Mouse (Mus musculus) forebrain, embryonic 11.5 days (tissue): Measurements from ENCODE around the gene Bcl11b. TPM values are rescaled to one million over a fixed set of nuclear protein-coding genes. Genes with fewer than 3 reads are reported as not detected.

ENCODE experiments used
- ATAC-seq: fragments of 200-750 bp; cut with Nextera tagmentation; replicated peaks from 2 replicates; pipeline ENCODE4 v1.8.0; 2017; ENCODE audit warnings: moderate TSS enrichment; ENCODE audit not compliant: low FRiP score
- DNase-seq: peaks from one replicate; pipeline ENCODE4 v3.0.0-alpha.2; 2017; ENCODE audit warnings: low spot score
- H3K27ac ChIP-seq: fragments of 300-500 bp; sonication (generic); 2 replicates; pipeline ENCODE4 v1.5.1; 2014; ENCODE audit warnings: low read depth, low read length
- H3K27me3 ChIP-seq: fragments of 300-500 bp; sonication (generic); 2 replicates; pipeline ENCODE4 v1.6.1; 2014; ENCODE audit warnings: mild to moderate bottlenecking, low read length, mixed read lengths; ENCODE audit not compliant: control insufficient read depth, insufficient read depth
- H3K36me3 ChIP-seq: fragments of 300-500 bp; sonication (generic); 2 replicates; pipeline ENCODE4 v1.6.1; 2014; ENCODE audit warnings: mild to moderate bottlenecking, low read length, moderate library complexity, mixed read lengths; ENCODE audit not compliant: control insufficient read depth, insufficient read depth
- H3K4me1 ChIP-seq: fragments of 300-500 bp; sonication (generic); replicated peaks from 2 replicates; pipeline ENCODE4 v1.6.1; 2014; ENCODE audit warnings: low read length, mixed read lengths; ENCODE audit not compliant: control insufficient read depth, insufficient read depth
- H3K4me2 ChIP-seq: fragments of 300-500 bp; sonication (generic); 2 replicates; pipeline ENCODE4 v1.6.1; 2014; ENCODE audit warnings: low read depth, mild to moderate bottlenecking, low read length, moderate library complexity, mixed read lengths; ENCODE audit not compliant: severe bottlenecking
- H3K4me3 ChIP-seq: fragments of 300-500 bp; sonication (generic); 2 replicates; pipeline ENCODE4 v1.5.1; 2014; ENCODE audit warnings: low read depth, low read length
- H3K9ac ChIP-seq: fragments of 300-500 bp; sonication (generic); 2 replicates; pipeline ENCODE4 v1.6.1; 2014; ENCODE audit warnings: low read length
- H3K9me3 ChIP-seq: fragments of 300-500 bp; sonication (generic); 2 replicates; pipeline ENCODE4 v1.6.1; 2016; ENCODE audit warnings: low read length, mixed read lengths; ENCODE audit not compliant: control insufficient read depth
- WGBS: fragments of 180-500 bp; shearing (Covaris S2); extraction: QIAGEN DNeasy Blood & Tissue Kit; methylation state at CpG from one replicate; pipeline ENCODE4 v1.1.7; 2014; 5-methylcytosine and 5-hydroxymethylcytosine counted together
- polyA plus RNA-seq: library from polyadenylated mRNA; unstranded; fragments of >200 nt; fragmentation: Nextera tagmentation; extraction: Ambion mirVana; gene quantifications from 2 replicates; pipeline ENCODE4 v1.2.1, GENCODE M21; 2014

Bcl11b gene
- polyA plus RNA-seq, 1 experiment from 2014 or later: 19.4 TPM

GRCm38 (mm10) chr12:108001652-108002340 is 1.6 kb downstream of the Bcl11b start:
- H3K4me3 ChIP-seq: peak overlapping the region; percentile 96
- 1% methylated on average over 37 of the region's 37 CpGs for WGBS
- H3K36me3 ChIP-seq: no peaks in the 10 kb centered on the region
- ATAC-seq: no peak
- H3K9me3 ChIP-seq: no peaks in the 10 kb centered on the region
- H3K9ac ChIP-seq: peak overlapping the region; percentile 98
- H3K4me1 ChIP-seq: peaks cover 26% of the 10 kb centered on the region
- peak overlapping the region; percentile 74 for H3K4me2 ChIP-seq
- H3K27me3 ChIP-seq: peaks cover 2% of the 10 kb centered on the region; the same call in 1 of the 2 replicates
- H3K27ac ChIP-seq: peak overlapping the region; percentile 48; the same call in 1 of the 2 replicates
- peak; percentile 76 for DNase-seq

- ATAC-seq: no peak
- no peaks in the 10 kb centered on the region for H3K9me3 ChIP-seq
- peaks cover 2% of the 10 kb centered on the region; the same call in 1 of the 2 replicates for H3K27me3 ChIP-seq
- WGBS: 24% methylated on average over 2 of the region's 2 CpGs
- H3K4me1 ChIP-seq: peaks cover 25% of the 10 kb centered on the region
- peak overlapping the region; percentile 74 for H3K4me2 ChIP-seq
- H3K4me3 ChIP-seq: peak overlapping the region; percentile 96
- no peaks in the 10 kb centered on the region for H3K36me3 ChIP-seq
- H3K27ac ChIP-seq: peak overlapping the region; percentile 1; the same call in 1 of the 2 replicates
- H3K9ac ChIP-seq: peak overlapping the region; percentile 98
- DNase-seq: no peak
These were observed 2.7 kb downstream of the Bcl11b start for GRCm38 (mm10) chr12:108000715-108001080.

- Histone ChIP-seq H3K4me1 (peaks cover 21% of the 10 kb centered on the region), H3K9me3 (no peaks in the 10 kb centered on the region), H3K36me3 (no peaks in the 10 kb centered on the region), H3K9ac (peak overlapping the region; percentile 98), H3K4me2 (peak overlapping the region; percentile 74), H3K27ac (peak overlapping the region; percentile 1; the same call in 1 of the 2 replicates), H3K4me3 (peak overlapping the region; percentile 96), H3K27me3 (no peaks in the 10 kb centered on the region; the same call in 1 of the 2 replicates)
- DNase-seq: no peak
- no peak for ATAC-seq
- 69% methylated on average over 15 of the region's 15 CpGs for WGBS
These were observed 3.4 kb downstream of the Bcl11b start for GRCm38 (mm10) chr12:107999751-108000714.

GRCm38 (mm10) chr12:107998746-107999145 is 4.7 kb downstream of the Bcl11b start:
- H3K4me1 ChIP-seq: peaks cover 27% of the 10 kb centered on the region

GRCm38 (mm10) chr12:107997901-107998300 is 5.5 kb downstream of the Bcl11b start:
- WGBS: 68% methylated on average over 11 of the region's 11 CpGs
- Histone ChIP-seq H3K27me3 (no peaks in the 10 kb centered on the region), H3K4me2 (peak overlapping the region; percentile 31), H3K4me3 (peak overlapping the region; percentile 11; the same call in 1 of the 2 replicates), H3K9me3 (no peaks in the 10 kb centered on the region), H3K36me3 (no peaks in the 10 kb centered on the region), H3K27ac (no peak overlapping the region), H3K9ac (peak overlapping the region; percentile 9; the same call in 1 of the 2 replicates), H3K4me1 (peaks cover 28% of the 10 kb centered on the region)
- DNase-seq (no peak), ATAC-seq (no peak)

More at GRCm38 (mm10) chr12:107998746-107999145, 4.7 kb downstream of the Bcl11b start:
- peak; percentile 94 for DNase-seq
- Histone ChIP-seq H3K9ac (0 out of 2 replicates have a peak overlapping the region, but pooled peaks have one; percentile 20), H3K27ac (no peak overlapping the region), H3K4me3 (peak overlapping the region; percentile 11; the same call in 1 of the 2 replicates), H3K4me2 (peak overlapping the region; percentile 31; the same call in 1 of the 2 replicates), H3K9me3 (no peaks in the 10 kb centered on the region), H3K36me3 (no peaks in the 10 kb centered on the region), H3K27me3 (no peaks in the 10 kb centered on the region)
- WGBS: 2% methylated on average over 20 of the region's 20 CpGs
- no peak for ATAC-seq

- no peak overlapping the region for H3K27ac ChIP-seq
- no peak overlapping the region for H3K4me3 ChIP-seq
- no peak for ATAC-seq
- DNase-seq: no peak
- H3K27me3 ChIP-seq: no peaks in the 10 kb centered on the region
- no peaks in the 10 kb centered on the region for H3K36me3 ChIP-seq
- H3K4me2 ChIP-seq: no peak overlapping the region
- WGBS: 36% methylated on average over 3 of the region's 3 CpGs
- no peaks in the 10 kb centered on the region for H3K9me3 ChIP-seq
- H3K9ac ChIP-seq: no peak overlapping the region
- H3K4me1 ChIP-seq: peaks cover 31% of the 10 kb centered on the region
These were observed 6.2 kb downstream of the Bcl11b start for GRCm38 (mm10) chr12:107997241-107997640.

- 54% methylated on average over 4 of the region's 4 CpGs for WGBS
- Histone ChIP-seq H3K4me3 (no peak overlapping the region), H3K9me3 (no peaks in the 10 kb centered on the region), H3K27ac (no peak overlapping the region), H3K36me3 (no peaks in the 10 kb centered on the region), H3K9ac (no peak overlapping the region), H3K4me1 (peaks cover 31% of the 10 kb centered on the region), H3K4me2 (no peak overlapping the region), H3K27me3 (no peaks in the 10 kb centered on the region)
- DNase-seq: no peak
- ATAC-seq: no peak
These were observed 6.6 kb downstream of the Bcl11b start for GRCm38 (mm10) chr12:107996773-107997172.

GRCm38 (mm10) chr12:107996216-107996615 is 7.2 kb downstream of the Bcl11b start:
- Histone ChIP-seq H3K4me3 (no peak overlapping the region), H3K27ac (no peak overlapping the region), H3K9me3 (no peaks in the 10 kb centered on the region), H3K9ac (no peak overlapping the region), H3K27me3 (no peaks in the 10 kb centered on the region), H3K4me1 (peaks cover 31% of the 10 kb centered on the region), H3K36me3 (no peaks in the 10 kb centered on the region), H3K4me2 (no peak overlapping the region)
- ATAC-seq (no peak), DNase-seq (no peak)
- WGBS: 73% methylated on average over 6 of the region's 6 CpGs
